Mouse (Mus musculus): ENCODE measurements at regions not wholly inside any gene's neighbourhood (a gene's known extent, or its start where the extent isn't known, plus 50 kb on each side); places are given as distances from the start of the nearest gene placed in this dataset.
A peak's percentile ranks its signal among the peaks of the same experiment; 100 is the strongest.

DNA sequence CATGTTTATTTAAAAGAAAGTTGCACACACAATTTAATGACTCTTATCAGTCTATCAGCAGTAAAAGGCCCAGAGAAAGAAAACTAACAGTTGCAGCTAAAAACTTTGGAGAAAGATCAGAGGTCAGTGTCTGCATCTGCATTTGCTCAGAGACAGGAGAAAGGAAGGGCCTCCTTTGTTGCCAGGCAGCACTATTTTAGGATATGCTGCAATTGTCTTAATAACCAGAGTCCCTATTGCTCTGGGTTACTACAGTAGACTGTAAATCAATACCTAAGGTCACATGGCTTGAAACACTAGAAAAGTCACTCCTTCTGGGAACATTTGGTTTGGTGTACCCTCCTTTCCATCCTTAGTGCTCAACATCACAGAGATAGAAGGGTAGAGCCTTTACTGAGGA, 175.7 kb downstream of the Hdgfl1 start:
- no peak for DNase-seq (ENCODE audit: low spot score in 2 of 2)

DNA sequence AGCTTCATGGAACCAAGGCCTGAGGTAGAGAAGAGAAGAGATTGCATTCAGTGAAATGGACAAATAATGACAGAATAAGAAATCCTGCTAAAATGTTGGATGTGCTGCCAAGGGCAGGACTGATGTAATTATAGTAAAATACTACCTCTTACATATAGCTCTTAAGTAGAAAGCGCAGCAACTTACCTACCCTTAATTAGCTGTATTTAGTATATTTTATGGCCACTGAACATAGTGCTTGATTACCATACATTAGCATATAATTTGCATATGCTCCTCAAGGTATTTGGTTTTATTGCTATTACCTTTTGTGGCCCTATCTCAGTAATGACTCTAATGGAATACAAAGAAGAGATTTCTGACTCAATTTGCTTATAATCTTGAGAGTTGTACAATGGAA, 176.2 kb downstream of the Hdgfl1 start:
- no peak for DNase-seq (ENCODE audit: low spot score in 2 of 2)

DNA sequence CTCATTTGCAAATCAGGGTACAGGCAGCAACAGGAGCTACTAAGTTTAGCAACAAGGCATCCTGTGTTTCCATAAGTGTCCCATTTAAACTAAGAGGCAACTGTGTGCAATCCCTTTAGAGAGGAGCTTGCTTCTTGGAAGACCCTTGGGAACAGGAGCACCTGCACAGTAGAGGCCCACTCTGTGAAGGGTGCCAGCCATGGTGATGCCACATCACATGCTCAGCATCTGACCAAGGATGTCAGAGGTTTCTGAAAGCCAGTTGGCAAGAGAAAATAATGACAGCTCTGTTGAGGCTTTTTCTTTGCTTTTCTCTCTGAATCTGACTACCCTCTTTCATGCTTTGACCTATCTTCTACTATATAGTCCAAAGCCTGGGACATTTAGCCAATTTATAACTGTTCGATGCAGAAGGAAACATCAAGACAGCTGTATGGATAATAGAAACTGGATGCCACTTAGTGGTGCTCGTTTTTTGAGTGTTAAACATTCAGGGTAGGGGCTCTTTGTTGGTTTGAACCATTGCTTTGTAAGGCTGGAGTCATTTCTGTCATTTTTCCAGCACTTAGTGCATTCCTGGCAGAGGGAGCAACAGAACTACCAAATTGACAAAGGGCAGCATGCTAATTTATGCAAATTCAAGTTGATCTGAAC, 193.9 kb downstream of the Hdgfl1 start:
- peak; percentile 6 to 8 for DNase-seq (ENCODE audit: low spot score in 2 of 2)

DNA sequence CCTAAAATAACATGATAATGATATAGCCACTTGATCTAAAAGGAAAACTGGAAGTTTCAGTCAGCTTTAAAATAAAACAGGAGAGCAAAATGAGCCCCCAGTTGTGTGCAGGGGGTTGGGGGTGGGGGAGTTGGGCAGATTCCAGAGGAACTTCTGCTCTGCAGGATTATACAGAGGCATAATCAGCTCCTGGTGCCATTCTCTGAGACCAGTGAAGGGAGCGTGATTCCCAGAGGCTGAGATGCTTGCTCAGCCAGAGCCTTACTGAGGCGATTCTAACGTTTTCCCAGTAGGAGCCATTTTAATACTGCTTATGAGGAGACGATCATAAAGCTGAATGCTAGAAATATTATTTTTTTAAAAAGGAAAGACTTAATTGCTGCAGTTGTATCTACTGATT, 200.5 kb downstream of the Hdgfl1 start:
- DNase-seq (ENCODE audit: low spot score in 2 of 2), result no peak

DNA sequence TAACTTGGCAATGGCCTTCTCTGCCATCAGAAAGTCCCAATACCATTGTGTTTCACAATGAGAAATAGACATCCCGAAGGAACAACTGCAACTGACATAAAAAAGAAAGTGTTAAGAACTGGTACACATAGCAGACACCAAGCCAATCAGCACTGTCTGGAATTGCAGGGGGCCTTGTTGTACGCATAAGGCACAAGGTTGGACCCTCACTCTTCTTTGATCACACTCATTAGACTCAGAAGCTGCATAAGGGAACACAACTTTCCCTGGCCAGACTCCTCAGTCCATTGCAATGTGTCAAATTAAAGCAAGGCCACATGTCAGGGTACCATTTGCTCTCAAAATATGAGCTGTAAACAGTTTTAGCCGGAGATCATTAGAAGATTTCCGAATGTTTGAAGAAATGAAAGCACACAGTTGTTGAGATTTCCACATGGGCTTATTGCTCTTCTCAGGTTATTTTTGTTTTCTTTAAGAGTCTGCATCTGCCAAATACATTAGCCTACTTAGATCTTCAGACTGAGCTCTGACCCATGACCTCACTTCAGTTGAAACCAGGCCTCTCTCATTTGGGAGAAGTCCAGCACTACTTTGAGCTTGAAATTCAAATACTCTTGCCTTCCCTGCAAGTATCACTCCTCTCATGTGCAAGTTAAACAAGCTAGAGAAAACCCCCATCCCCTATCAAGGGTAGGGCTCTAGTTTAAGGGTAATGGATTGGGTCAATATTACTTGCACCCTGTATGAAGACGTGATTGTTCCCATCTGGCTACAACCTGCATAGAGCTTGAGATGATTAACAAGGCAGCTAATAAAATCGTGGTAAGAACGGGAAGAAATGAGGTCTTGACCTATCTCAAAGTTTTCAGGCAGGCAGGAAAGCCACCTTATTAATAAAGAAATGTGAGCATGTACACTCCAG, 204.8 kb downstream of the Hdgfl1 start:
- no peak for DNase-seq (ENCODE audit: low spot score in 2 of 2)

DNA sequence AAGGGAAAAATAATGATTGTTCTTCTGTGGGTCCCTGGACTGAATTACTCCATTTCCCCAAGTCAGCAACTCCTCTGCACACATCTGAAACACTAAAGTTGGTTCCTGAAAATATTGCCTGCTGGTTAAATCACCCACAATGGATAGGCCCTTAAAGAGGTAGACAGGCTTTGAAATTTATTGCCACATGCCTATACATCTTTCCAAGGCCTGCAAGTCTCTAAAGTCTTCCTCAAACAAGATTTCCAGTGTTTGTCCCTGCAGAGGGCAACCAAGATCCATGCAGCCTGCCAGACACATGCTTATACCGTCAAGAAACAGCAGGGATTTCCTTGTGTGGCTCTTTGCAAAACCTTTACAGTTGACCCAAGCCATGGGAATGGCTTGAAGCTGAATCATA, 211.6 kb downstream of the Hdgfl1 start:
- no peak for DNase-seq (ENCODE audit: low spot score in 2 of 2)

DNA sequence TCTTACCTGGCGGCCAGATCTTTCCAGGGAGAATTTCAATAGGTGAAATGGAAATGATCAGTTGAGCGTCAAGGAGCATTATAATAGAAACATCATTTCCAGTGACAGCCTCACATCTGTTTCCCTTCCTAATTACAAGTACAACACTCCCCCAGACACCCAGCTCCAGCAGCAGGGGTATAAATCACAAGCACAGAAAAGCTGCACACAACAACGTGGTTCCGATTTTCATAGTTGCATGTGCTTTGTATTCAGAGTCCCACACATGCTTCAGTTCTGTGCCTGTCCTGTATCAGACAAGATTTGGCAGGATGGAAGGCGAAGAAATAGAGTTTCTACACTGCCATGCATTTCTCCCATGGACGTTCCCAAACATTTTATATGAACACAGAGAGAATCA, 215.7 kb downstream of the Hdgfl1 start:
- DNase-seq (ENCODE audit: low spot score in 2 of 2), result no peak

DNA sequence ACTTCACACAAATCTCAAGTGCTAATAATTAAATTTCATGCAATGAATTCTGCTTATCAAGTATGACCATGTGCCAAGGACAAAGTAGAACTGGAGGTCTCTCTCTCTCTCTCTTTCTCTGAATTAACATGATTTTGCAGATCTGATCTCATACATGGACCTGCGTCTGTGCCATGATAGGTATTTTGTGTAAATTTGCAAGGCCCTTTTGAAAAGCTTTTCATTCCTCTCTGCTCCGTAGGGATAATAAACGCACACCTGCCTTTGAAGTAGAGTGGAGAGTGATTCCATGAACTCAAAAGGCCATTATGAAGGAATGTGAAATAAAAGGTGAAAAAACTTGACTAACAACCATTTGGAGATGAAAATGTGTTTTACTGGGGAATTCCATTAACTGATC, 217.8 kb downstream of the Hdgfl1 start:
- DNase-seq (ENCODE audit: low spot score in 2 of 2), result no peak

DNA sequence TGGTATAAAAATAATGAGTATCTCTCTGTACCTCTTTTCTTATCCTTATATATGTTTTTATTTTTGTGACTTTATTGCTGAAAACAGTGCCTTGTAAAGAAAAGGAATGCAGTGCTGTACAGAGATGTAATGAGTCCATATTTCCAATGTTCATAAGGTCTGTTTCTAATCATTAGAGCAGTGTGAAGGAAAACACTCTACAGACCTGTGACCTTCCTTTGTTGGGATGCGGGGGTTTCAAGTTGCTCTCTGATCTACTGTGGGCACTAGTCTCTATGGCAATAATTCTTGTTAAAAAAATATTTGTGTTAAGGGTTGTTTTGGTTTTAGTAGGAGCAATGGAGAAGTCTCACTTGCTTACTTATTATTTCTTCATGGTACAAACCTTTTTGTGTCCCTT, 231.0 kb downstream of the Hdgfl1 start:
- no peak for DNase-seq (ENCODE audit: low spot score in 2 of 2)

DNA sequence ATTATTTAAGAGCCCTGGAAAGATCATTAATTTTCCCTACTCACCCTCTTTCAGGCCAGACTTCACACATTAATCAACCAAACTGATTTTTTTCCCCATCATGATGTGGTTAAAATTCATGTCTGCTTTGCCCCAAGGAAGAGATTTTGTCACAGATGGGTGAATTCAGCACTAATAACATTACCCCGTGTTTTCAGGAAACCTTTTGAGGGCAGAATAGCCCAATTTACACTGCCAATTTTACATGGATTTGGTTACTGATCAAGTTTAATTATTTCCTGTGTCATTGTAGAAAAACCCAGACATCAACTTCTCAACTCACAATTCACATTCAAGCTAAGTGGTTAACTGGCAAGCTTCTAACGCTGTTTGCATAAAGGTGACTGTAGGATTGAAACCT, 233.4 kb downstream of the Hdgfl1 start:
- no peak for DNase-seq (ENCODE audit: low spot score in 2 of 2)

DNA sequence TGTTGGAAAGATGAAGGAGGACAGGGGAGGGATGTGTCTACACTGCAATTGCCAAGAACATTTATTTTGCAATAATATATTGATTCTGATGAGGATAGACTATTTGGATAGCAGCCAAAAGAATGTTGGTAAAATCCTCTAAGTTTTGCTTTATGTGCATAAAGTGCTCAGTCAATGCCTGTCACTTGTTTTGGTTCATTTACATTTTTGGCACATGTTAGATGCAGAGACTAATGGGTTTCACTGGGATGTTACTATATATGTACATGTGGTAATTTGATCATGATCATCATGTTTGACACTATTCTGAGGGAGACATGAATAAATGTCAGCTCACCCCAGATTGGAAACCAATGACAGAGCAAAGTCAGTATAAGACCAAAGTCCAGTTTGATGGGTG, 237.2 kb downstream of the Hdgfl1 start:
- DNase-seq (ENCODE audit: low spot score in 2 of 2), result no peak

DNA sequence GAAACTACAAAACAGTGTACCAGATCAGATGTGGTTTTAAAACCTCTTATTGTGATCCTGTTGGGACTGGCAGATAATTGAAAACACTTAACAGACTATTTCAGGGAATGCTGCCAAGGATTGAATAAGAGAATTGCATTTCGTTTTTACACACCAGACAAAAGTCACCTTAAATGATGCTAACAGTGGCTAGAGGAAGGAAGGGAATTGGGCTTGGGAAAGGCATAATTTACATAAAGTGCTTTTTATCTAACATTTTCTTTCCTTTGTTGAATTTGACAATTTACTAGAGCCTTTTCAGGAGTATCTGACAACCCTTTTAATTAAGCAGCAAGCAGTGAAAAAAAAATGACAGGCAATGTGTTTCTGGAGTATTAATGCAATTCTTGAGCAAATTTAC, 250.9 kb downstream of the Hdgfl1 start:
- no peak for DNase-seq (ENCODE audit: low spot score in 2 of 2)

DNA sequence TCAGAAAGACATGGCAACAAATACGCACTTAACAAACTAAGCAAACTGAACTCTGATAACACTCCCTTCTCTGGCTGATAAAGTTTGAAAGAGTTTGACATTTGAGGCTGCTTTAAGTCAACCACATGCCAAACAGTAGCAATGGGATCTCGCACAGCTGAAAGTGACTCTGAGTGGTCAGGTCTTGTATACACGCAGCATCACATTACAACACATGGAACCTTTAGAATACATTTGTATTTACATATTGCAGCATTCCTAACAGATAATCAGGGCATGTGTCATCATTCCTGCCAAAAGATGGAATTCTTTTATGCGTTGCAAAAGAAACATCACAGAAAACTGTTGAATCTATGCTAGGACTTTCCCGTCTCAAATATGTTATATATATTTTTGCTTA, 251.5 kb downstream of the Hdgfl1 start:
- no peak for DNase-seq (ENCODE audit: low spot score in 2 of 2)

DNA sequence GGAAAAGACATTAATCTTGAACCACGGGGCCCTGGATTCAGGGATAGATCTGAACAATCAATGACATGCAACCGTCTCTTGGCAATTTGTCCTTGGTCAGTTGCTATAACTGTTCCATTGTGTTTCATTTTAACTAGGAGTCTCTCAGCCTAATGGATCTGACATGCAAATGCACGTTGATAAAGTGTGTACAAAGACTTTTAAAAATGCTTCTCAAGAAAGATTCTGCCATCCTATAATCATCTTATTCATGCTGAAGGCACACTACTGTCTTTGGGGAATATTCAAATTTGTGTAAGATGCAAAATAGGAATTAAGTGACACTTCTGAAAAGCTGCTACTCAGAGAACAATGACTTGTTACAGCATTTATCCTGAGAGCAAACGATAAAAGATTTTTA, 252.3 kb downstream of the Hdgfl1 start:
- DNase-seq (ENCODE audit: low spot score in 2 of 2), result no peak

DNA sequence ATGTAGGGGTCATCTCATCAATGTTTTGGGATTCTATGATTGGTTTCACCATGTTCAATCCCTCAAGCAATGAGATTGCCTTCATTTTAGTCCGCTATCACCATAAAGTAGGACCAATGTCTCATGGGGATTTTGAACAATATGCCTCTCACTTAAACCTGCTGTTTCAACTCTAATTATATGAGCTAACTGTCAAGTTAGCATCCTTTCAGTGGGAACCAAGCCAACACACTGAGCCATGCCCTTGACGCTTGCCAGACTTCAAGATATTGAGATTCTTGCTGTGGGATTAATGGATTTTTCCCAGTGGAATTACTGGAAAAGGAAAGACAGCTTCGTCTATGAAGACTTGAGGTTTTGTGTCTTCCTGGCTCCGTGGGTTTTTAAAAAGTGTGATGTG, 259.5 kb downstream of the Hdgfl1 start:
- DNase-seq (ENCODE audit: low spot score in 2 of 2), result no peak

DNA sequence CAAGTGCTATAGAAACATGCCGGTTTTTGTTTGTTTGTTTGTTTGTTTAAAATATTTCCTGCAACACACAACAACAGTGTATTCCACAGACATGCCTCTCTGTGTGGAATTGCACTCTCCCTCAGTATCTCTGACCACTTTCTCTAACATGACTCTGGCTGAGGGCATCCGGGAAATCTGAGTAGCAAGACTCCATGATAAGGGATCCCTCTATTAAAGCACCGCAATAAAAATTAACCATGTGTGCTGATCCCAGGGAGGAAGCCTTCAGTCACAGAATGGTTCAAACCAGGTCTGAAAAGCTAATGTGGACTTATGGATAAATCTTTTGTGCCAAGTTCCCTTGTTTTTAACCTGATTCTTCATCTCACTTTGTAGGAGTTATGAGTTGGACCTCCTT, 260.1 kb downstream of the Hdgfl1 start:
- no peak for DNase-seq (ENCODE audit: low spot score in 2 of 2)

DNA sequence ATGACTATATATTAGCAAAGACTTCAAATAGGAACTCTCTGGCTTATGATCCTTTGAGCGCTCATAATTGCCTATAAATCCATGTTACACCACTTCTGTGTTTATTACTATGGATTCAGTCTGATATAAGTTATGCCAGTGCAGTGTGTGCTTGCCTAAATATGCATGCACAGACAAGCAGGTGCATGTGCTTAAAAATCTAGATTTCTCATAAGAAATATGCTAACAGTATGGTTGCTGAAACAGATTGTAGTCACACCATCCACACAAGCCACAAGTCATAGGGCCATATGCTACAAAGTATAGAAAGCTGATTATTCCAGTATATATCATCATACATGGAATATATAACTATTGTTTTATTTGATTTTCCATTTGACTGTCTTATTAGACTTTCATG, 266.2 kb downstream of the Hdgfl1 start:
- DNase-seq (ENCODE audit: low spot score in 2 of 2), result no peak

DNA sequence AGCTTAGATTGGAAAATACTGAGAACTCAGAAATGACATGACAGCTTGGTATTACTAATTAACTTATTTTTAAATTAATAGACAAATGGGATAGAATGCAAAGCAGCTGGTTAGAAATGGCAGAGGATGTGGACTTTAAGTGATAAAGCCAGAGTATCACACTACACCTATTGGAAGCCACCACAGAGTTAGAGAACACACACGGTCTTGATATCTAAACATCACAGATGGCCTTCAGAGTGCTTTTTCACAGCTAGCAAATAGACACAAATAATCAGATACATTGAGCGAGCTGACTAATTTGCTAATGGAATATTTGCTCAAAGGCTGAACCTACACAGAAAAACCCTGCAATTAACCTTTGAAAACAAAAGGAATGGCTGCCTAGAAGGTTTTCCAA, 272.9 kb downstream of the Hdgfl1 start:
- DNase-seq (ENCODE audit: low spot score in 2 of 2), result no peak

DNA sequence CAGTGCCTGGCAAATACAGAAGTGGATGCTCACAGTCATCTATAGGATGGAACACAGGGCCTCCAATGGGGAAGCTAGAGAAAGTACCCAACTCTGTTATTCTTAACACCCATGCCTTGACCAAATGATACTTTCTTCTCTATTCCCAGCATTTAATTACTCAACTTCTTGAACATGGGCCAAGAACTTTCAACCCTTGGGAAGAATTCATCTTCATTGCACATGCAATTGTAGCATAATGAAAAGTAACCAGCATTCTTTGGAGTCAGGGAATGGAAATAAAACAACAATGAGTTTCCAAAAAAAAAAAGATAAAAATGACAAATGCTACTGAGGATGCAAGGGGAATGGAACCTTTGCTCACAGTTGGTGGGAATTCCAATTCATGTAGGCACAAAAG, 274.1 kb downstream of the Hdgfl1 start:
- DNase-seq (ENCODE audit: low spot score in 2 of 2), result no peak

DNA sequence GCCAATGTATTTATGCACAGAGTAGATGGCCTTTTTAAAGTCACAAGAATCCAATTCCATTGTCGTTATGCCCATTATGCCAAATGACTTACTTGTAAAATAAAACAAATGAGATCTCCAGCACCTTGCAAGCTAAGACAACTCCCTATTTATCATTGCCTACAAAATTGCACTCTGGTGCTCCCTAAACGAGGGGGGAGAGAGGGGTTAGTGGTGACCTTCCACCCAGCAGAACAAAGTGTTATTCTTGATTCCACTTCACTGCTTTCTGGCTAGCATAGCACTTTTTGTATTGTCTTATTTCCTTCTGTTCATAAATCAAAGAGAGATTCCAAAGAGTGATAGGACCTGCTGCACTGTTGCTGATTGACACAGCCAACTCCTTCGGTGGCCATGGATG, 300.6 kb downstream of the Hdgfl1 start:
- no peak for DNase-seq (ENCODE audit: low spot score in 2 of 2)

DNA sequence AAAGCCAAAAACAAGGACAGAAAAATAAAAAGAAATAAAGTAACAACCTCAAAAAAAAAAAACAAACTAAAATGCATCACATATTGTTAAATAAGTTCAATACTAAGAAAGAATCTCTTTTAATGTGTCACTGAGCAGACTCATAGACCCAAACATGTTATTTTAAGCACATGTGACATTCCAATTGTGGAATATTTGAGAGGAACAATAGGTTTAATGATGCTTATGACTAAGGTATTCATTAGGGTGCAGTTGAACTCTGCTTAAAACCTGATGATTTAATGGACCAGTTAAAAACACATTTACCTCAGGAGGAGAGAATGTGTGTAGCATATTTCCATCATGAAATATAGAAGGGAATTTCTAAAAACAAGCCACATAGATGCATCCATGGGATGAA, 302.4 kb downstream of the Hdgfl1 start:
- no peak for DNase-seq (ENCODE audit: low spot score in 2 of 2)

DNA sequence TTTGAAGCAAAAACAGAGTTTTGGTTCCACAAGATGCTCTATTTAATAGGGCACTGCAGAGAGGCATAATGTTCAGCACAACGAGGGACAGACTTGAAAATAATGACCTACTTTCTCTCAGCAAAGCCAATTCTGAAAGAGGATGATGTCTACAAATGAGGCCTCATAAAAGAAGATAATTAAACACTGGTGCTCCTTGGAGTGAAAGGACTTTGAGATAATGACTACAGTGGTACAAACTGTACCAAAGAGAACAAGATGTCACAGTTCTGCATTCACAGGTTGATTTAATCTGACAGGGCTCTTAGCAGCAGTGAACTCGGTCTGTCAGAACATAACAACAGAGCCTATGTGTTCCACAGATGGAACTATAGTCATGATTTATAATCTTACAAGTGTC, 305.4 kb downstream of the Hdgfl1 start:
- no peak for DNase-seq (ENCODE audit: low spot score in 2 of 2)

DNA sequence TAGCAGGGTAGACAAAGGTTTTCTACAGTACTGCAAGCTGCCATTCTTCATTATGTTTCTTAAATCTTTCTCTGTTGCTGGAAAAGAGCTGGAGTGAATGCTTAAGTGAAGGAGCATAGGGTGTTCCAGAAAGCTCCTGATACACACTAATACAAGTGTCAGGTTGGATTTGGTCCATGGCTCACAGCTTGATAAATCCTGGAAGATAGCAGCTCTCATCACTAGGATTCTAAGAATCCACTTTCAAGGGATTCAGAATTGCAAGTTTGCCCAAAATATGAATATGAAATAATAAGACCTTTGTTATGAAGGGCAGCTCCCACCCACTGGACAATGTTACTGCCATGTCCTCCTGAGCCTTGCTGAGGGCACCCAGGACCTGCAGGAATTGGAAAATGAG, 305.9 kb downstream of the Hdgfl1 start:
- DNase-seq (ENCODE audit: low spot score in 2 of 2), result no peak
